Mouse (Mus musculus): Measurements from ENCODE around the gene Cc2d2b. TPM values are rescaled to one million over a fixed set of nuclear protein-coding genes. Genes with fewer than 3 reads are reported as not detected.

Cc2d2b gene
- 0.04 and 0.28 TPM in 2 replicates for polyA plus RNA-seq (2016; fragmentation: Nextera tagmentation; extraction: Ambion mirVana)

DNA sequence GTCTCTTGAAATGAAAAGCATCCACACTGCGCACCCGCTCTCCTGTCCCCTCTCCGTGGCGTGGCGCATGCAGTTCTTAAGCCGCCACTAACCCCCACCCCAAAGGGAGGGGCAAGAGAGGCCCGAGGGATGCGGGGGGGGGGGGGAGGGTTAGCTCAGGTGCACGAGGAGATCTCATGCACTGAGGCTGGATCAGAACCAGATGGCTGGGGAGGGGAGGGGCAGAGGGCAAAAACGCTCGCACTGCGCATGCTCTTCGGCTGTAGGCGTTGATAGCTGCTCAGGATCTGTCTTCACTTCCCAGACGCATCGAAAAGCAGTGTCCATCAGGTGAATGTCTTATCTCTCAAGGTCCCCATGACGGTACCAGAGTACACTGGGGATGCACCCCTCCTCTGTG, at the start of gene Cc2d2b:
TSS of gene Cc2d2b (plus strand) at position 195 of the 400 bp plus-strand sequence.
- WGBS, result 54% methylated on average over 17 of the region's 17 CpGs
- Histone ChIP-seq H3K27ac (ENCODE audit: poor library complexity, severe bottlenecking) (no peak within 1 kb of the TSS), H3K9ac (no peak within 1 kb of the TSS), H3K27me3 (replicated peaks) (peaks cover 10% of the 10 kb centered on the region; the same call in 1 of the 2 replicates), H3K4me3 (peak within 1 kb of the TSS; percentile 17), H3K4me2 (peak within 1 kb of the TSS; percentile 51), H3K4me1 (replicated peaks) (0 out of 2 replicates have a peak, but pooled peaks cover 3% of the 10 kb centered on the region), H3K36me3 (no peaks in the 10 kb centered on the region), H3K9me3 (replicated peaks) (no peaks in the 10 kb centered on the region)
- peak; percentile 33; the same call in 1 of the 2 replicates for ATAC-seq (ENCODE audit: insufficient number of reproducible peaks, low FRiP score)

DNA sequence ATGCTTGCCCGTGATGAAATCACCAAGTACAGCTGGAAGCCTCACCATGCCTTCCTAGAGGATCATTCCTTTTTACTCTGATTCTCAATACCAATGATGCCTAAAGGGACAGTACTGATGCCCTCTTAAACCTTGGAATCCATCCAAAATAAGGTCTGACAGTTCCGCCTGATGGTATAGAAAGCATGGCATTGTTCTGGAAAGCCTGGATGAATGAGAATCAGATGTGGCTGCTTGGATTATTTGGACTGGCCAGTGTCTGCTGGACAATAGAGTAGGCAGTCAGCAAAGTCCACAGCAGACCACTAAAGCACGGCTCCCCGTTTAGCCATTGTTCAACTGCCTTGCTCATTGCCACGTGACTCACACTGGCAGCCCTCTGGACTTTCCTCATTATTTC, 48.7 kb upstream of the Cc2d2b start:
- Histone ChIP-seq H3K36me3 (no peaks in the 10 kb centered on the region), H3K9ac (no peak overlapping the region), H3K4me3 (no peak overlapping the region), H3K27me3 (replicated peaks) (no peaks in the 10 kb centered on the region), H3K27ac (ENCODE audit: poor library complexity, severe bottlenecking) (no peak overlapping the region), H3K9me3 (replicated peaks) (no peaks in the 10 kb centered on the region), H3K4me2 (no peak overlapping the region), H3K4me1 (replicated peaks) (peaks cover 19% of the 10 kb centered on the region)
- WGBS, result 73% methylated on average over 5 of the region's 5 CpGs
- no peak for ATAC-seq (ENCODE audit: insufficient number of reproducible peaks, low FRiP score)

DNA sequence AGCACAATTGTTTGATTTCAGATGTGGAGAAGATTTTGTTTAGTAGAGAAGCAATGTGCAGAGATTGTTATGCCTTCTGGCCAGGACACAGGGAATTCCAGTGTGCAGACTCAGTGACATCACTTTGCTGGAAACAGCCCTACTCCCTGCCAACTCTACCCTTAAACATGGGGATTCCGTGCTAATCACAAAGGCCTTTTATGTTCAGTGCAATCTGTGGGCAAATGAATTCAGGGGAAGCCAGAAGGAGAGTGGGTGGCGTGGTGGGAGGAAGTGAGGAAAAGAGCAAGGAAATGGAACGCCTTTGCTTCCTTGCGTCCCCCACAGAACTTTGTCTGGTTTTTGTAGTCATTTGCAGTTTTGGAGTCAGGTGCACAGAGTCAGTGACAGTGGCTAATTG, 46.1 kb upstream of the Cc2d2b start:
- Histone ChIP-seq H3K36me3 (no peaks in the 10 kb centered on the region), H3K9ac (no peak overlapping the region), H3K27ac (ENCODE audit: poor library complexity, severe bottlenecking) (no peak overlapping the region), H3K4me2 (no peak overlapping the region), H3K9me3 (replicated peaks) (no peaks in the 10 kb centered on the region), H3K4me3 (no peak overlapping the region), H3K27me3 (replicated peaks) (no peaks in the 10 kb centered on the region), H3K4me1 (replicated peaks) (peaks cover 21% of the 10 kb centered on the region)
- WGBS, result 57% methylated on average over 4 of the region's 4 CpGs
- 0 out of 2 replicates have a peak, but pooled peaks have one; percentile 56 for ATAC-seq (ENCODE audit: insufficient number of reproducible peaks, low FRiP score)

DNA sequence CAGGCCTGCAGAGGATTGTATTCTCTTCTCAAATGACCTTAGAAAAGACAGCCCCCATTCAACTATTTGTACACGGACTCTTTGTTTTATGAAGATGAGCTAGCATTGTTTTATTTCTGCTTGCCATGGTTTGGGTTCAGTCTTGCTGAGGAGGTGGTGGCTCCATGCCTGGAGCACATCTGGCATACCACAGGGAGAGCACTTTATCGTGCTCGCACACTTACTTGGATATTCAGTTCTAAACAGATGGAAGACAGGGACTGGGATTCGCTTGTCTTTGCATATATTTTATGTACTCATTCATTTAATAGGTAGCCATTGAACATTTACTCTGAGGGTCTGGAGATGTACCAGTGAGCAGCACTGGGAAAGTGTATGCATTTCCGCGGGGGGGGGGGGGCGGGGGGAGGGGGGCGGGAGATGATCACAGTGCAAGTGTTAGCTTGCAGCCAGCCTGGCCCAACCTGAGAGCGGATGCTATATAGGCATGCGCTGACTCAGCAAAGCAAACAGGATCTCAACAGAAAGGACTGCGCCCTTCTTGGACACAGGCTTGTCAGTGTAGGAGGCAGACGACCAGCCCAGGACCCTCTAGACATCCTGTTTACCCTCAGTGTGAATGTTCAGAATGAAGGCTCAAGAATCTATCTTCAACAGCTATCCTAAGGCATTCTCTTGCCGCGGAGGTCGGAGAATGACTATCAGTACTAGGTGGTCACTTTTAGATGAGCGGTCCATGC, 35.5 kb upstream of the Cc2d2b start:
- H3K4me3 ChIP-seq, result no peak overlapping the region
- no peak overlapping the region for H3K9ac ChIP-seq
- no peak for ATAC-seq (ENCODE audit: insufficient number of reproducible peaks, low FRiP score)
- no peaks in the 10 kb centered on the region for H3K27me3 ChIP-seq (replicated peaks)
- 74% methylated on average over 16 of the region's 16 CpGs for WGBS
- H3K27ac ChIP-seq (ENCODE audit: poor library complexity, severe bottlenecking), result no peak overlapping the region
- 0 out of 2 replicates have a peak, but pooled peaks cover 4% of the 10 kb centered on the region for H3K36me3 ChIP-seq
- H3K4me2 ChIP-seq, result no peak overlapping the region
- H3K4me1 ChIP-seq (replicated peaks), result peaks cover 8% of the 10 kb centered on the region
- no peaks in the 10 kb centered on the region for H3K9me3 ChIP-seq (replicated peaks)

DNA sequence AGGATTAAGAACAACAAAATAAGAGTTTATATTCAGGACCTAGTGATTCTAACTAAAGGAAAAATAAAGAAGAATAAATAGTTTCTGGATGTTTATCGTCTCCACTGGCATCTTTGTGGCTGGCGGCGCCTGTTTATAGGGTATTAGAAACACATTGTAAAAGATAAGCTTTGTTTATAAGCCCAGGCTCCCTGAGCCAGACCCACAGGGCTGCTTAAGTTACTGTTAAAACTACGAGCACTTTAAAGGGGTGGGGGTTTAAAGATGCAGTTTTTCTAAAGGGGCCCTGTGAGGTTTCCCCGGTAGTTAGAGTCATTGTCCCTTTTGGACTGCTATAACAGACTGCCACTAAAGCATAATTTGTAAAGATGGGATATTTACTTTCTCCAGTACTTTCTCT, 33.9 kb upstream of the Cc2d2b start:
- no peak for ATAC-seq (ENCODE audit: insufficient number of reproducible peaks, low FRiP score)
- Histone ChIP-seq H3K27ac (ENCODE audit: poor library complexity, severe bottlenecking) (no peak overlapping the region), H3K9me3 (replicated peaks) (no peaks in the 10 kb centered on the region), H3K4me2 (no peak overlapping the region), H3K9ac (no peak overlapping the region), H3K4me3 (no peak overlapping the region), H3K27me3 (replicated peaks) (no peaks in the 10 kb centered on the region), H3K4me1 (replicated peaks) (peaks cover 9% of the 10 kb centered on the region), H3K36me3 (0 out of 2 replicates have a peak, but pooled peaks cover 4% of the 10 kb centered on the region)
- 64% methylated on average over 5 of the region's 5 CpGs for WGBS

DNA sequence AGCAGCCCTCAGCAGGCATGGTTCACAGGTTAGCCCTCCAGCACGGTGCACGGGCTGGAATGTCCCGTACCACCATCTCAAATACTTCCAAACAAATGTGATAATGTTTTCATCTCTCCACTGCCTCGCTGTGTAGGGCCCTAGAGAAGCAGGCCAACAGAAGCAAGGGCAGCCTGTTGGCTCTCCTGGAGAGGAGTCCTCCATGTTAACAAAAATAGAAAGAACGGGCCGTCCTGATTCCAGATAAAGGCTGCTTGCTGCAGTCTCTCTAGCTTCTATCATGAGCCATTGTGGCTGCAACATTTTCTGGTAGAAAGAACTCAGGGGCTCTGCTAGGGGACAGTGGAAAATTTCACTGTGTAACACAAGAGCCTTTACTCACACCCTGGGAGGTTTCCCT, 31.6 kb upstream of the Cc2d2b start:
- no peak overlapping the region for H3K9ac ChIP-seq
- no peak overlapping the region; the same call in 1 of the 2 replicates for H3K4me2 ChIP-seq
- H3K27me3 ChIP-seq (replicated peaks), result no peaks in the 10 kb centered on the region
- peaks cover 22% of the 10 kb centered on the region for H3K4me1 ChIP-seq (replicated peaks)
- 39% methylated on average over 6 of the region's 6 CpGs for WGBS
- no peaks in the 10 kb centered on the region for H3K36me3 ChIP-seq
- H3K27ac ChIP-seq (ENCODE audit: poor library complexity, severe bottlenecking), result no peak overlapping the region
- no peak for ATAC-seq (ENCODE audit: insufficient number of reproducible peaks, low FRiP score)
- no peaks in the 10 kb centered on the region for H3K9me3 ChIP-seq (replicated peaks)
- H3K4me3 ChIP-seq, result no peak overlapping the region

DNA sequence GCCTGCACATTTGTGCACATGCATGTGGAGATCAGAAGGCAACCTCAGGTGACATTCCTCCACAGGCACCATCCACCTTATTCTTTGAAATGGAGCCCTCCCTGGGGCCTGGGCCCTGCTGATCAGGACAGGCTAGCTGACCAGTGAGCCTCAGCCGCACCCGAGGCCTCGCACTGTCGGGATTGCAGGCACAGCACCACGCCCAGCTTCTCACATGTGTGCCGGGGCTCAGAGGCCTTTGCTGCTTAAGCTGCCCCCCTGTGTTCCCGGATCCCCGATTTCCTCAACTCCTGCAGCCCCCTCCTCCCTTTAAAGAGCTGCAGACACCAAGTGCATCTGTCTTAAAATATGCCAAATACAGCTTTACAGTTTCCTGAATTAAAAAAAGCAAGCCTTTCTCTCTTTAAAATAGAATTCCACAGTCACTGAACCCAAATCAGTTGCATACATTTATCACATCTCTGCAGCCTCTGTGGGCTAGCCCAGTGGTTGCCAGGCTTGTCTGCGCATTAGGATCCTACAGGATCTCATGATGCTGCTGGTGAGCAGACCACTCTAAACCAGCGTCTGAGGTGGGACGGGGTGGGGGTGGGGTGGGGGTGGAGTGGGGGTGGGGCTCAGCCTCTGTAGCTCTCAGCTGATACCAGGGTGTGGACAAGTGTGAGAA, 29.0 kb upstream of the Cc2d2b start:
- Histone ChIP-seq H3K4me1 (replicated peaks) (peaks cover 22% of the 10 kb centered on the region), H3K27ac (ENCODE audit: poor library complexity, severe bottlenecking) (no peak overlapping the region), H3K9ac (no peak overlapping the region), H3K27me3 (replicated peaks) (no peaks in the 10 kb centered on the region), H3K4me2 (no peak overlapping the region), H3K36me3 (no peaks in the 10 kb centered on the region), H3K4me3 (no peak overlapping the region), H3K9me3 (replicated peaks) (no peaks in the 10 kb centered on the region)
- WGBS, result 38% methylated on average over 11 of the region's 11 CpGs
- no peak for ATAC-seq (ENCODE audit: insufficient number of reproducible peaks, low FRiP score)

DNA sequence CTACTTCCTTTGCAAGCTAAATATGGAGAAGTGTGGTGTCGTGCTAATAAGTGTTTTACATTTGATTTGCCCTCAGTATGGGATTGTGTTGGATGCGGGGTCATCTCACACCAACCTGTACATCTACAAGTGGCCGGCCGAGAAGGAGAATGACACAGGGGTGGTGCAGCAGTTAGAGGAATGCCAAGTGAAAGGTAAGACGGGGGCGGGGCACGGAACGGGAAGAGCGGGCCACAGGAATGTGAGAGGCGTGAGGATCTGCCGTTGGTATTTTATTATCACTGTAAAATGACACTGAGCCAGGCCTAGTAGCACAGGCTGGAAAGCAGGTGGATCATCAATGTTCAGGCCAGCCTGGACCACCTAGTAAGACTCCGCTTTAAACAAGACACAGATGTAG, 28.2 kb upstream of the Cc2d2b start:
- Histone ChIP-seq H3K27me3 (replicated peaks) (no peaks in the 10 kb centered on the region), H3K4me3 (no peak overlapping the region), H3K4me2 (no peak overlapping the region; the same call in 1 of the 2 replicates), H3K36me3 (no peaks in the 10 kb centered on the region), H3K9ac (no peak overlapping the region), H3K27ac (ENCODE audit: poor library complexity, severe bottlenecking) (no peak overlapping the region), H3K4me1 (replicated peaks) (peaks cover 22% of the 10 kb centered on the region), H3K9me3 (replicated peaks) (no peaks in the 10 kb centered on the region)
- 55% methylated on average over 12 of the region's 12 CpGs for WGBS
- ATAC-seq (ENCODE audit: insufficient number of reproducible peaks, low FRiP score), result no peak

DNA sequence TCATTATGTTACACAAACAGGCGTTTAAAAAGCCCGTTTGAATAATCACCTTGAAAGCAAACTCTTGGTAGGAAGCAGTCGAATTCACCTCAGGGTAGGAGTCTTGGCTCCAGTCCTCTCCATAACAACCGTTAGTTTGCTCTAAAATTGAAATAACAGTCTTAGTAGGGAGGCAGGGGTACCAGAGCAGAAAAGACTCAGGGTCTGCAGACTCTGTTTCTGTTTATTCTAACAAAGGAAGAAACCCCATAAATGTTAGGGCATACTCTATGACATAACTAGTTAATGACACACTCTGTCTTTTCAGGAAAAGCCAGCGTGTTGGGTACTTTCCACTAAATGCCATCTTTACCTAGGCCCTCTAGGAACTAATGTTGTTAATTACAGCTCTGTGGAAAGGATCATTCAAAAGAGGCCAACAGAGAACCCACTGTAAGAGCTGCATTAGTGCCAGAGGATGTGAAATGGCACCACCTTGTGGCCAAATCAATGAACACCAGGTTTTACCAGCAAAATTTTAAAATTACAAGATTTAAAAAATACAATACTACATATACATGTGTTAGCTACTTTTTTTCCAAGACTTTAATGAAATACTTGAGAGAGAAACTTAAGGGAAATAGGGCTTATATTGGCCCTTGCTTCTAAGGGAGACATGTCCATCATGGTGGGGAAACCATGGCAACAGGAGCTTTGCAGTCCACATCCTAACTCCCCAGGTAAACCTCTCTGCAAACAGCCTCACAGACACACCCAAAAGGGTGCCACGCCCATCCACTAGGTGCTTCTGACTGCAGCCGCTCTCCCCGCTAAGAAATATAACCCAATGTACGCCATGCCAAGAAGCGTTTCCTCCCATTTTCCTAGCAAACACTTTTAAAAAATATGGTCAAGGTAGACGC, 26.2 kb upstream of the Cc2d2b start:
- Histone ChIP-seq H3K4me3 (no peak overlapping the region), H3K27ac (ENCODE audit: poor library complexity, severe bottlenecking) (no peak overlapping the region), H3K27me3 (replicated peaks) (no peaks in the 10 kb centered on the region), H3K9ac (no peak overlapping the region), H3K4me2 (no peak overlapping the region), H3K4me1 (replicated peaks) (peaks cover 14% of the 10 kb centered on the region), H3K9me3 (replicated peaks) (no peaks in the 10 kb centered on the region), H3K36me3 (no peaks in the 10 kb centered on the region)
- ATAC-seq (ENCODE audit: insufficient number of reproducible peaks, low FRiP score), result no peak
- WGBS, result 53% methylated on average over 11 of the region's 11 CpGs

DNA sequence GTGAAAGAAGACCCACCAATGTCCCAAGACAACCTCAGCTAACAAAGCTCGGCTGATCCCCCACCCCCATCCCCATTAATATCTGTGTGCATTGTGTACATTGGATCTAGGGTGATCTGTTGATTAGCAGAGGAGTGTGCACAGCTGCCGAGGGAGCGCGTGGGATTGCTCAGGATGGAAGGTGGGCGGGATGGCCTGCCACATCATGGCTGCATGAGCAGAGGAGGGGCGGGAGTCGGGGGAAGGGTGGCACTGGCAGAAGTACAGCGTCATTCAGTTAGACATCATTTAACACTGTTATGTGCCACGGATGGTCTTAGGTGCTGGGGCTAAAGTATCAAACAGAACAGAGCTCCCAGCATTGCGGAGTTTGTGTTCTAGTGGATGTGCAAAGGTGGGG, 25.0 kb upstream of the Cc2d2b start:
- Histone ChIP-seq H3K27me3 (replicated peaks) (no peaks in the 10 kb centered on the region), H3K9ac (no peak overlapping the region), H3K9me3 (replicated peaks) (no peaks in the 10 kb centered on the region), H3K4me1 (replicated peaks) (peaks cover 14% of the 10 kb centered on the region), H3K4me2 (no peak overlapping the region), H3K4me3 (no peak overlapping the region), H3K36me3 (no peaks in the 10 kb centered on the region), H3K27ac (ENCODE audit: poor library complexity, severe bottlenecking) (no peak overlapping the region)
- WGBS, result 55% methylated on average over 10 of the region's 10 CpGs
- no peak for ATAC-seq (ENCODE audit: insufficient number of reproducible peaks, low FRiP score)

DNA sequence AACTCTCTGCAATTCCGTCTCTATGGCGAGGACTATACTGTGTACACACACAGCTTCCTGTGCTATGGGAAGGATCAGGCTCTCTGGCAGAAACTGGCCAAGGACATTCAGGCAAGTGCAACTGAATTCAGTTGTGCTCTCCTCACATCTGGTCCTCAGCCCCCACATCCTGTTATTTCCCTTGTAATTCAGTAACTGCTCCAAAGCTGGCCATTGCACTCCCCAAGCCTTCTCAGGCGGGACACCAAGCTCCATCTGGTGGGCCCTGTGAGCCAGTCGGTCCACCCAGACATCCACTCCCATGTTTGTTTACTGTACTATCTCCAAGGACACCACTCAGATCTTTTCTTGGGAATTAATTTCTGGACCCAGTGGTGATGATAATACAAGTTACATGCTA, 22.4 kb upstream of the Cc2d2b start:
- H3K4me3 ChIP-seq, result no peak overlapping the region
- no peak for ATAC-seq (ENCODE audit: insufficient number of reproducible peaks, low FRiP score)
- 70% methylated on average over 4 of the region's 4 CpGs for WGBS
- no peaks in the 10 kb centered on the region for H3K27me3 ChIP-seq (replicated peaks)
- no peak overlapping the region for H3K4me2 ChIP-seq
- no peak overlapping the region for H3K27ac ChIP-seq (ENCODE audit: poor library complexity, severe bottlenecking)
- 0 out of 2 replicates have a peak, but pooled peaks cover under 1% of the 10 kb centered on the region for H3K4me1 ChIP-seq (replicated peaks)
- H3K9me3 ChIP-seq (replicated peaks), result no peaks in the 10 kb centered on the region
- no peak overlapping the region for H3K9ac ChIP-seq
- no peaks in the 10 kb centered on the region for H3K36me3 ChIP-seq

Measured in heart, embryonic 12.5 days (tissue).